Mouse (Mus musculus) lung, postnatal 0 days (tissue): ENCODE results near the gene Pan2. TPM values are rescaled to one million over a fixed set of nuclear protein-coding genes. Genes with fewer than 3 reads are reported as not detected.

Source experiments
- ATAC-seq: fragments of 200-750 bp; cut with Nextera tagmentation; 2 replicates; pipeline ENCODE4 v1.8.0; 2017; ENCODE audit warnings: moderate library complexity
- DNase-seq: peaks from one replicate; pipeline ENCODE4 v3.0.0-alpha.2; 2016; ENCODE audit warnings: low spot score
- H3K27ac ChIP-seq: fragments of 300-500 bp; sonication (generic); 2 replicates; pipeline ENCODE4 v1.5.1; 2014; ENCODE audit warnings: antibody characterized with exemption, mild to moderate bottlenecking, low read length, mixed read lengths
- H3K27me3 ChIP-seq: fragments of 300-500 bp; sonication (generic); replicated peaks from 2 replicates; pipeline ENCODE4 v1.6.1; 2014; ENCODE audit warnings: low read length, mixed read lengths; ENCODE audit not compliant: insufficient read depth
- H3K36me3 ChIP-seq: fragments of 300-500 bp; sonication (generic); 2 replicates; pipeline ENCODE4 v1.6.1; 2014; ENCODE audit warnings: low read length, mixed read lengths; ENCODE audit not compliant: insufficient read depth
- H3K4me1 ChIP-seq: fragments of 300-500 bp; sonication (generic); 2 replicates; pipeline ENCODE4 v1.6.1; 2014; ENCODE audit warnings: antibody characterized with exemption, low read depth, low read length, mixed read lengths; ENCODE audit not compliant: insufficient read depth
- H3K4me2 ChIP-seq: fragments of 300-500 bp; sonication (generic); replicated peaks from 2 replicates; pipeline ENCODE4 v1.6.1; 2014; ENCODE audit warnings: low read depth, mild to moderate bottlenecking, low read length, moderate library complexity, mixed read lengths
- H3K4me3 ChIP-seq: fragments of 300-500 bp; sonication (generic); 2 replicates; pipeline ENCODE4 v1.5.1; 2014; ENCODE audit warnings: low read depth, low read length
- H3K9ac ChIP-seq: fragments of 300-500 bp; sonication (generic); replicated peaks from 2 replicates; pipeline ENCODE4 v1.6.1; 2014; ENCODE audit warnings: low read depth, mild to moderate bottlenecking
- H3K9me3 ChIP-seq: fragments of 300-500 bp; sonication (generic); 2 replicates; pipeline ENCODE4 v1.6.1; 2016; ENCODE audit warnings: low read length, mixed read lengths
- CTCF ChIP-seq: IDR thresholded peaks from 2 replicates; pipeline ENCODE4 v1.5.1; 2016; ENCODE audit warnings: antibody characterized with exemption, mild to moderate bottlenecking
- EP300 ChIP-seq: IDR thresholded peaks from 2 replicates; pipeline ENCODE4 v1.6.1; 2016; ENCODE audit warnings: antibody characterized with exemption, mild to moderate bottlenecking, control low read depth
- WGBS: fragments of 180-500 bp; shearing (Covaris S2); extraction: QIAGEN DNeasy Blood & Tissue Kit; methylation state at CpG from one replicate; pipeline ENCODE4 v1.1.7; 2014; 5-methylcytosine and 5-hydroxymethylcytosine counted together
- polyA plus RNA-seq: library from polyadenylated mRNA; unstranded; fragments of >200 nt; fragmentation: Nextera tagmentation; extraction: Ambion mirVana; gene quantifications from 2 replicates; pipeline ENCODE4 v1.2.1, GENCODE M21; 2015

The Pan2 gene
- polyA plus RNA-seq, 1 experiment from 2014 or later, result 19.0 TPM

DNA sequence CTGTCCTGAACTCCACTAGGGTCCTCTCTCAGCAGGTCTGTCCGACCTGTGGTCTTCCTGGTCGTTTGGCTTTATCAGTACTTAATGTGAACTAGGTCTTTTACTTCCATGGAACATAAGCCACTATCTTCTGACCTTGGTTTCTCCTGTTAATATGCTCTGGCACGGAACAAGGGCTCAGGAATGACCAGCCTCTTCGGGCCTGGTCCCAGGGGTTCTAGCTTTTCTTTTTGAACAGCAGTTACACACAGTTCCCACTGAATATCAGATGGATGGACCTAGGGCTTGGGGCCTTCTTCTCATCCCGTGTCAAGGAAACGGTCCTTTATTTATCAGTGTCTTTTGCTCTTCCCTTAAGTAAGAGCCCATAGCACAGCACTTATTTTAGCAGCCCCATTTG, 58.7 kb downstream of the Pan2 start:
- Histone ChIP-seq H3K36me3 (peaks cover 27% of the 10 kb centered on the region), H3K4me1 (no peaks in the 10 kb centered on the region), H3K9me3 (no peaks in the 10 kb centered on the region), H3K4me2 (no peak overlapping the region), H3K27me3 (no peaks in the 10 kb centered on the region), H3K4me3 (no peak overlapping the region), H3K27ac (no peak overlapping the region), H3K9ac (no peak overlapping the region)
- no peak for ATAC-seq
- 85% methylated on average over 6 of the region's 6 CpGs for WGBS
- TF ChIP-seq CTCF (no peak), EP300 (no peak)
- no peak for DNase-seq

DNA sequence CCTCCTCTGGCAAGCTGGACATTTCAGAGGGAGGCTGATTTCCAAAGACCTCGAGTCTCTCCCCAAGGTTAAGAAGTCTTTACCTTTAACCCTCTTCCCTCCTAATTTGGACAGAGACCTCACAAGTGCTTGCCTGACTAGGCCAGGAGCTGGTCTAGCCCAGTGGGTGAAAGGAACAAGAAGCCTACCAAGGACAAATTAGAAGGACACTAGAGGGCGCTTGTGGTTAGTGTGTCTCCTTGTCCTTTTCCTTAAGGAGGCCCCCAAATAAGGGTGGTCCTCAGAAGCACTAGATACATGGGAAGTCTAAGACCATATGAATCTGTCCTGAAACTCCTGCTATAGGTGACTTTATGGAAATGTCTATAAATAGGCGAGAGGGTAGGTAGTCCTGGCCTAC, 59.4 kb downstream of the Pan2 start:
- peak; percentile 37; the same call in 1 of the 2 replicates for ATAC-seq
- no peak overlapping the region for H3K27ac ChIP-seq
- TF ChIP-seq EP300, result no peak
- TF ChIP-seq CTCF, result peak; percentile 72
- H3K4me3 ChIP-seq, result no peak overlapping the region
- peaks cover 27% of the 10 kb centered on the region for H3K36me3 ChIP-seq
- peaks cover 1% of the 10 kb centered on the region; the same call in 1 of the 2 replicates for H3K4me1 ChIP-seq
- H3K9ac ChIP-seq, result no peak overlapping the region
- no peak overlapping the region for H3K4me2 ChIP-seq
- no peaks in the 10 kb centered on the region for H3K27me3 ChIP-seq
- DNase-seq, result peak; percentile 44
- no peaks in the 10 kb centered on the region for H3K9me3 ChIP-seq
- 37% methylated on average over 3 of the region's 3 CpGs for WGBS

DNA sequence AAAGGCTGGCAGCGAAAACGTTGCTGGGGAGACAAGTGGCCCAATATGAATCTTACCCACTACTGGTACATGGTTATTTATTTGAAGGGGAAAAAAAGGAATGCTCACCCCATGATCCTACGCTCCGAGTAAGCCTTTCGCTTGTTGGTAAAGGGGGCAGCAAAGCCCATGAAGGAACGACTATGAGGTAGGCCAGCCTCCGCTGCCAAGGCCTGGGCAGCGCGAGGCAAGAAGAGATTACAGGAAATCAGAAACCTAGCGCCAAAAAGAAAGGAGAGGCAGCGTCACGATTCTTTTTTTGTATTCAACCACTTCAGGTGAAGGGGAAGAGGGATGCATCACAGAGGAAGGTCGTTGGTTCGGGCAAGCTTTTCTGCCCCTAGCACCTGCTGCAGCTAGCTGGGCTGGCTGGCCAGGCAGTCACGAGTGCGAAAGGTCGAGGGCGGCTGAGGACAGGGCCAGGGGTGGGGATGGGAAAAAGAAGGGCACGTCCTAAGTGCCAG, 64.8 kb downstream of the Pan2 start:
- no peak for DNase-seq

DNA sequence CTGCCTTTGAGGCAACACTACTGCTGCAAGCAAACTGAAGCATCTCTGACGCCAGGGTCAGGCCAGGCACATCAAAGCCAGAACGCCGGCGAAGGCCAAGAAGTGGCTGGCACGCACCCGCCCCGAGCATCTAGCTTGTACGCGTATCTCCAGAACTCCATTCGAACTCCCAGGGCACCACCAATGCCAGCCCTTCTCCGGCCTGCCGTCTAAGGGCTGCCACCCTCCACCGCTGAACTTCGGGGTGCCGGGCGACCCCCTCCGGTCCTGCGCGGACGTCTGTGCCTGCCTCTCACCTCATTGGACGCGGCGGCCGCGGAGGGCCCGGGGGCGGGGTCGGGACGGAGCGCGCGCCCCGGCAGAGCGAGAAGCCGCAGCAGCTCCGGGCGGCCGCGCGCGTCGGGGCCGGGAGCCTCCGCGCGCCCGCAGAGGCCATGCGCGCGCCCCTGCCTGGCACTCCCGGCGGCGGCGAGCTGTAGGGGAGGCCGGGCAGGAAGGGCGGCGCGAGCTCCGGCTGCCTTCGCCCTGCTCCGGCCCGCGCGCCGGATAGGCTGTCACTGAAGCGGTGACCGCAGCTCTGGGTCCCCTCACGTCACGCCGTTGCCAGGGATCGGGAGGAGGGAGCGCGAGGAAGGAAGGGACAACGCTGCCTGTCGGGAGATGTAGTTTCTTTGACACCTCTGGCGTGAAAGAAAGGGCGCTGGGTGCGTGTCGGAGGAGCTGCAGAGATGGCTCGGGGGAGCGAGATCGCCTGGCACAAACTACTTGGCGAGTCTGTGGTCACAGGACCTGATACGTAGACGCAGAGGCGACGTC, 65.5 kb downstream of the Pan2 start, which contains the start of gene Coq10a:
Gene Coq10a (minus strand): TSS at position 596 of the 816 bp plus-strand sequence.
- peak; percentile 97 for ATAC-seq

More for the DNA sequence above, 64.8 kb downstream of the Pan2 start:
- Histone ChIP-seq H3K36me3 (peaks cover 7% of the 10 kb centered on the region), H3K27me3 (no peaks in the 10 kb centered on the region), H3K4me3 (peak overlapping the region; percentile 70), H3K27ac (peak overlapping the region; percentile 90), H3K9ac (peak overlapping the region; percentile 54), H3K9me3 (no peaks in the 10 kb centered on the region), H3K4me1 (peaks cover 5% of the 10 kb centered on the region; the same call in 1 of the 2 replicates), H3K4me2 (peak overlapping the region; percentile 70)
- TF ChIP-seq EP300, result no peak
- 0 out of 2 replicates have a peak, but pooled peaks have one; percentile 5 for TF ChIP-seq CTCF
- no peak for ATAC-seq
- WGBS, result 16% methylated on average over 19 of the region's 19 CpGs

DNA sequence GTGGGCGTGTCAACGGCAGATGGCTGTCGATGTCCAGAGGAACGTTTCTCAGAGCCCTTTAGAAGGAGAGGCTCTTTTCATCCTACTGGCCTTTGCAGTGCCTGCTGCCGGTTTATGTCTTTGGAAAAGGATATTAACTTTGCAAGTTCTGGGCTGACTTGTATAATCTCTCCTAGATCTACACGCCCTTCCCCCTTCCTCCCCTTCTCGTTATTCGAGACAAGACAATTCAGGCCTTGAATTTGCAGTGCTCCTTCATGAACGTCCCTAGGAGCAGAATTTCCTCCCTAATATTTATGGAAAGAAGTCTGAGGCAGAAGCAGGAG, 66.0 kb downstream of the Pan2 start:
- no peak for TF ChIP-seq EP300
- no peak for TF ChIP-seq CTCF
- H3K4me3 ChIP-seq, result peak overlapping the region; percentile 70
- no peaks in the 10 kb centered on the region for H3K27me3 ChIP-seq
- H3K36me3 ChIP-seq, result no peaks in the 10 kb centered on the region
- H3K4me2 ChIP-seq, result peak overlapping the region; percentile 70
- H3K9me3 ChIP-seq, result no peaks in the 10 kb centered on the region
- 2% methylated on average over 9 of the region's 9 CpGs for WGBS
- H3K27ac ChIP-seq, result peak overlapping the region; percentile 90
- H3K4me1 ChIP-seq, result peaks cover 5% of the 10 kb centered on the region; the same call in 1 of the 2 replicates
- H3K9ac ChIP-seq, result peak overlapping the region; percentile 54
- DNase-seq, result no peak
- no peak for ATAC-seq

More for the DNA sequence above, 65.5 kb downstream of the Pan2 start, which contains the start of gene Coq10a:
- no peaks in the 10 kb centered on the region for H3K9me3 ChIP-seq
- 0 out of 2 replicates have a peak, but pooled peaks cover under 1% of the 10 kb centered on the region for H3K36me3 ChIP-seq
- H3K4me3 ChIP-seq, result peak within 1 kb of the TSS; percentile 70
- peak; percentile 97 for DNase-seq
- peaks cover 5% of the 10 kb centered on the region; the same call in 1 of the 2 replicates for H3K4me1 ChIP-seq
- H3K27ac ChIP-seq, result peak within 1 kb of the TSS; percentile 90
- H3K4me2 ChIP-seq, result peak within 1 kb of the TSS; percentile 70
- H3K27me3 ChIP-seq, result no peaks in the 10 kb centered on the region
- H3K9ac ChIP-seq, result peak within 1 kb of the TSS; percentile 54
- WGBS, result under 1% methylated on average over 65 of the region's 87 CpGs
- TF ChIP-seq CTCF (no peak), EP300 (no peak)

DNA sequence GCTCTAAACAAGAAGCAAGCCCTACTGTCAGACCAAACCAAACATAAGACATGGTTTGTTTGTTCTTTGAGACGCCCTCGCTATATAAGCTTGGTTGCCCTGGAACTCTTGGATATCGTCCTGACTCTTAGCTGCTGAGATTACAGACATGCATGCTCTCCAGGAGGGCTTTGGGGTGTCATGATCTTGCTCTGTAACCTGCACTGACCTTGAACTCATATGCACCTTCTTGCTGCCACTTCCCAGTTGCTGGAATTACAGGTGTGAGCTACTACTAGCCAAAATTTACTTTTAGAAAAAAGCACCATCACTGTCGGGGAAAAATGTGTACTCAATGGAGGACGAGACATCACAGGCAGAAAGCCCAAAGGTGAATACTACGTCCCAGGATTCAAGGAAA, 66.5 kb downstream of the Pan2 start:
- peak overlapping the region; percentile 90 for H3K27ac ChIP-seq
- H3K4me2 ChIP-seq, result peak overlapping the region; percentile 70; the same call in 1 of the 2 replicates
- H3K27me3 ChIP-seq, result no peaks in the 10 kb centered on the region
- no peak for TF ChIP-seq CTCF
- H3K36me3 ChIP-seq, result no peaks in the 10 kb centered on the region
- no peak overlapping the region for H3K9ac ChIP-seq
- DNase-seq, result no peak
- H3K4me3 ChIP-seq, result no peak overlapping the region
- no peaks in the 10 kb centered on the region for H3K9me3 ChIP-seq
- ATAC-seq, result no peak
- H3K4me1 ChIP-seq, result peaks cover 5% of the 10 kb centered on the region; the same call in 1 of the 2 replicates
- WGBS, result 67% methylated on average over 6 of the region's 6 CpGs
